Mouse (Mus musculus) kidney, adult 2 months (tissue): ENCODE measurements around the gene Sp9.

Experiments used
- CTCF ChIP-seq: fragments of 200-500 bp; conservative IDR thresholded peaks from 2 replicates; pipeline ENCODE4 v1.5.1; 2011; ENCODE audit warnings: low read depth, mild to moderate bottlenecking, control low read depth, low read length, moderate library complexity, mixed read lengths; ENCODE audit not compliant: insufficient read depth, insufficient read length
- POLR2A ChIP-seq: fragments of 200-500 bp; IDR thresholded peaks from one replicate; pipeline ENCODE4 v1.6.1; 2011; ENCODE audit warnings: low read depth, low read length, control low read depth

DNA sequence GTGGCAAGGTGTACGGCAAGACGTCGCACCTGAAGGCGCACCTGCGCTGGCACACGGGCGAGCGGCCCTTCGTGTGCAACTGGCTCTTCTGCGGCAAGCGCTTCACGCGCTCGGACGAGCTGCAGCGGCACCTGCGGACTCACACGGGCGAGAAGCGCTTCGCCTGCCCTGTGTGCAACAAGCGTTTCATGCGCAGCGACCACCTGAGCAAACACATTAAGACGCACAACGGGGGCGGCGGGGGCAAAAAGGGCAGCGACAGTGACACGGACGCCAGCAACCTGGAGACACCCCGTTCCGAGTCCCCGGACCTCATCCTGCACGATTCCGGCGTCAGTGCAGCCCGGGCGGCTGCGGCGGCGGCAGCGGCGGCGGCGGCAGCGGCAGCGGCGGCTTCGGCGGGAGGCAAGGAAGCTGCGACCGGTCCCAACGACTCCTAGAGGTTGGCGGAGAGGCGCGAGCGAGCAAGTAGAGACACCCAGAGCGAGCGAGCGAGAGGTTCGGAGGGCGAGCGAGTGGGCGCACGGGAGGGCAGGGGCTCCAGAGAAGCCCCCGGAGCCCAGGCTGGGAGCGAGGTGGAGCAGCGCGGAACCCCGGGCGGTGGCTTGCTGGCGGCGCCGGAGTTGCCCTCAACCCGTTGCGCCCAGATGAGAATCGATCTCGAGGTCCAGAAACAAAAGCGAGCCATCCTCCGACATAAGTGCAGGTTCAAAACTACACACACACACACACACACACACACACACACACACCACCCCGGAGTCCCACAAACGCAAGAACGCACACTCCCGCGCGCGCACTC lies 2.6 kb downstream of the Sp9 start:
- TF ChIP-seq CTCF (no peak), POLR2A (no peak)
